Mouse (Mus musculus): ENCODE results near the gene Uap1l1. TPM values are rescaled to one million over a fixed set of nuclear protein-coding genes. Genes with fewer than 3 reads are reported as not detected.
A peak's percentile ranks its signal among the peaks of the same experiment; 100 is the strongest.
"Not testable (repeated sequence)": the region's sequence is repeated elsewhere in the genome, so short reads cannot be mapped to it uniquely, and the experiment has no call there.

Gene Uap1l1
- polyA plus RNA-seq (2016; fragmentation: Nextera tagmentation; extraction: Ambion mirVana) = 7.2 and 7.8 TPM in 2 replicates

DNA sequence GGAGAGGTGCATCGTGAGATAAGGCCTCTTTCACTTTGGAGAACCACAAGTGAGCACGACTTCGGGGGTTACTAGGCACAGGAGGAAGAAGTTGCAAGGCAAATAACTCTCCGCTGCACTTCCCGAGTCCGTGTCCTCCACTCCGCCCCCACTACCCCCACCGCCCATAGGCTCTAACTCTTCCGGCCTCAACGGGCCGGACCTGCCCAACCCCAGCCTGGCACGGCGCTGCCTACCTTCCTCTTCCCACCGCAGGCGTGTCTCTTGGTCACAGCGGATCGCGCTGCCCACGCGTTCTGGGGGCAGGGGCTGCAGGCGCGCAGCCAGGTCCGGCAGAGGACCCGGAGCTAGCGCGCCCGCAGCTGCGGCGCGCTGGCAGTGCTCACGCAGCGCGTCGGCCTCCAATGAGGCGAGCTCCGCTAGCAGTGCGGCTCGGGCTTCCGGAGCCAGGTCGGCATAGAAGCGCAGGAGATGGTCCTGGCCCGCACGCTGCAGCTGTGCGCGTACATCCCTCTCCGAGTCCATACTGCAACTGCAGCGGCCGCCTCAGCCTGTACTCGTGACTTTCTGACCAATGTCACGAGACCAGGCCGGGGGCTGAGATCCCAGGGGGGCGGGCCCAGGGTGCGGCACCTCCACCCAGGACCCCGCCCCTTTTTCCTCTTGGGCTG, at the start of gene Uap1l1:
Uap1l1 (minus strand) TSS at position 592 of the 671 bp plus-strand sequence.
- Histone ChIP-seq H3K27ac (no peak within 1 kb of the TSS), H3K4me1 (replicated peaks) (peaks cover 8% of the 10 kb centered on the region; the same call in 1 of the 2 replicates), H3K27me3 (peaks cover 45% of the 10 kb centered on the region), H3K36me3 (no peaks in the 10 kb centered on the region), H3K4me2 (peak within 1 kb of the TSS; percentile 99), H3K4me3 (replicated peaks) (peak within 1 kb of the TSS; percentile 60), H3K9ac (replicated peaks) (peak within 1 kb of the TSS; percentile 69), H3K9me3 (no peaks in the 10 kb centered on the region)
- under 1% methylated on average over 54 of the region's 54 CpGs for WGBS
- peak; percentile 63 for ATAC-seq (ENCODE audit: insufficient number of reproducible peaks, insufficient read depth, low FRiP score, low TSS enrichment, low read depth)

DNA sequence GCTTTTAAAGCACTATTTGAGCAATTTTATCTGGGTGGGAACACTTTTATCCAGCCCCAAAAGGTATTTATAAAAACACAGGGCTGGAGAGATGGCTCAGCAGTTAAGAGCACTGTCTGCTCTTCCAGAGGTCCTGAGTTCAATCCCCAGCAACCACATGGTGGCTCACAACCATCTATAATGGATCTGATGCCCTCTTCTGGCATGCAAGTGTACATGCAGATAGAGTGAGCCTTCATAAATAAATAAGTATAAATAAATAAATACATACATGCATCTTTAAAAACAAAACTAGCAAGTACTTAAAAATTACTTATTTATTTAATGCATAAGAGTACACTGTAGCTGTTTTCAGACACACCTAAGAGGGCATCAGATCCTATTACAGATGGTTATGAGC, 48.0 kb upstream of the Uap1l1 start:
- not testable (repeated sequence) for H3K4me3 ChIP-seq (replicated peaks); H3K9me3 ChIP-seq; H3K9ac ChIP-seq (replicated peaks); H3K4me1 ChIP-seq (replicated peaks); H3K4me2 ChIP-seq; H3K36me3 ChIP-seq; H3K27ac ChIP-seq; ATAC-seq (ENCODE audit: insufficient number of reproducible peaks, insufficient read depth, low FRiP score, low TSS enrichment, low read depth)
- H3K27me3 ChIP-seq = peaks cover 14% of the 10 kb centered on the region; the same call in 1 of the 2 replicates

DNA sequence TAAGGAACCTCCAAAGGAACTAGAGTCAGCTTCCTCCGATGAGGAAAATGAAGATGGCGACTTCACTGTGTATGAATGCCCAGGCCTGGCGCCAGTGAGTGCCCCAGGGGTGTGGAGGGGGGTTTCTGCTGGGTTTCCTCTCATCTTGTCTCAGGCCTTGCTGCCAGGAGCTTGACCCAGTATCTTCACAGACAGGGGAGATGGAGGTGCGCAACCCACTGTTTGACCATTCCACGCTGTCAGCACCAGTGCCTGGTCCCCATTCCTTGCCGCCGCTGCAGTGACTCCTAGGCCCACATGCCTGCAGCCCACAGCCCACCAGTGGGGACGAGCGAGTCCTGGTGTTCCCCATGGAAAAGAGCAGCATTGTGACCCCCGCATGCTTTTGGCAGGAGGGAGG, 43.4 kb upstream of the Uap1l1 start:
- Histone ChIP-seq H3K27ac (no peak overlapping the region), H3K36me3 (no peaks in the 10 kb centered on the region), H3K4me3 (replicated peaks) (no peak overlapping the region), H3K9me3 (no peaks in the 10 kb centered on the region), H3K4me2 (no peak overlapping the region), H3K4me1 (replicated peaks) (no peaks in the 10 kb centered on the region), H3K9ac (replicated peaks) (no peak overlapping the region), H3K27me3 (peaks cover 48% of the 10 kb centered on the region)
- ATAC-seq (ENCODE audit: insufficient number of reproducible peaks, insufficient read depth, low FRiP score, low TSS enrichment, low read depth) = no peak
- 83% methylated on average over 10 of the region's 10 CpGs for WGBS

GRCm38 (mm10) chr2:25403994-25404393, 38.5 kb upstream of the Uap1l1 start:
- H3K36me3 ChIP-seq = no peaks in the 10 kb centered on the region
- H3K27me3 ChIP-seq = peaks cover 96% of the 10 kb centered on the region
- no peak overlapping the region for H3K27ac ChIP-seq
- peaks cover 10% of the 10 kb centered on the region; the same call in 1 of the 2 replicates for H3K4me1 ChIP-seq (replicated peaks)
- no peaks in the 10 kb centered on the region for H3K9me3 ChIP-seq
- H3K9ac ChIP-seq (replicated peaks) = no peak overlapping the region
- ATAC-seq (ENCODE audit: insufficient number of reproducible peaks, insufficient read depth, low FRiP score, low TSS enrichment, low read depth) = no peak
- 0 out of 2 replicates have a peak overlapping the region, but pooled peaks have one; percentile 68 for H3K4me2 ChIP-seq
- H3K4me3 ChIP-seq (replicated peaks) = no peak overlapping the region
- 81% methylated on average over 4 of the region's 4 CpGs for WGBS

GRCm38 (mm10) chr2:25402972-25403601, 37.6 kb upstream of the Uap1l1 start:
- H3K9ac ChIP-seq (replicated peaks) = peak overlapping the region; percentile 57
- WGBS = 2% methylated on average over 54 of the region's 54 CpGs
- peak overlapping the region; percentile 50 for H3K4me3 ChIP-seq (replicated peaks)
- peak overlapping the region; percentile 68 for H3K4me2 ChIP-seq
- peaks cover 10% of the 10 kb centered on the region; the same call in 1 of the 2 replicates for H3K4me1 ChIP-seq (replicated peaks)
- no peaks in the 10 kb centered on the region for H3K9me3 ChIP-seq
- no peak overlapping the region for H3K27ac ChIP-seq
- no peaks in the 10 kb centered on the region for H3K36me3 ChIP-seq
- H3K27me3 ChIP-seq = peaks cover 98% of the 10 kb centered on the region
- ATAC-seq (ENCODE audit: insufficient number of reproducible peaks, insufficient read depth, low FRiP score, low TSS enrichment, low read depth) = no peak

GRCm38 (mm10) chr2:25402377-25402971, 37.0 kb upstream of the Uap1l1 start:
- Histone ChIP-seq H3K36me3 (no peaks in the 10 kb centered on the region), H3K27ac (no peak overlapping the region), H3K9me3 (no peaks in the 10 kb centered on the region), H3K4me2 (peak overlapping the region; percentile 68), H3K9ac (replicated peaks) (no peak overlapping the region), H3K4me1 (replicated peaks) (peaks cover 10% of the 10 kb centered on the region; the same call in 1 of the 2 replicates), H3K4me3 (replicated peaks) (peak overlapping the region; percentile 50), H3K27me3 (peaks cover 99% of the 10 kb centered on the region)
- no peak for ATAC-seq (ENCODE audit: insufficient number of reproducible peaks, insufficient read depth, low FRiP score, low TSS enrichment, low read depth)
- WGBS = 2% methylated on average over 13 of the region's 13 CpGs

GRCm38 (mm10) chr2:25400764-25401163, 35.3 kb upstream of the Uap1l1 start:
- Histone ChIP-seq H3K27me3 (peaks cover 99% of the 10 kb centered on the region), H3K27ac (no peak overlapping the region), H3K4me3 (replicated peaks) (no peak overlapping the region), H3K9me3 (no peaks in the 10 kb centered on the region), H3K4me1 (replicated peaks) (peaks cover 15% of the 10 kb centered on the region), H3K4me2 (no peak overlapping the region), H3K9ac (replicated peaks) (no peak overlapping the region), H3K36me3 (no peaks in the 10 kb centered on the region)
- 2% methylated on average over 17 of the region's 17 CpGs for WGBS
- ATAC-seq (ENCODE audit: insufficient number of reproducible peaks, insufficient read depth, low FRiP score, low TSS enrichment, low read depth) = no peak

DNA sequence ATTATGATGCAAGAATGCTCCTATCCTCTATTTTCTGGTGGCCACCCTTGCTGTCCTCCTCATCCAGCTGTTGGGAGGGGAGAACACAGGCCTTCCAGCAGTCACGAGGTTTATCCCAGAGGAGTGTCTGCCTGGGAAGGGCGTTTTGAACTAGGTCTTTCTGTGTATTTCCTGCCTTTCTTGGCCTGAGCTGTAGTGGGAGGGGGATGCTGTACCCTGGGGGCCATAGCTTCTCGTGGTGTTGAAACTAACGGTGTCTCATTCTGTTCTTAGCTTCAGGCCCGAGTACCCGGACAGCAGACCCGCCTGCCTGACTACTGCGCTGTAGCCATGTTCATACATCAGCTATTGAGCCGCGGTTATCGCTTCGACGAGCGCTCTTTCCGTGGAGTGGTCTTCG, 34.8 kb upstream of the Uap1l1 start:
- ATAC-seq (ENCODE audit: insufficient number of reproducible peaks, insufficient read depth, low FRiP score, low TSS enrichment, low read depth) = no peak
- peaks cover 99% of the 10 kb centered on the region for H3K27me3 ChIP-seq
- no peak overlapping the region for H3K4me2 ChIP-seq
- H3K27ac ChIP-seq = no peak overlapping the region
- no peaks in the 10 kb centered on the region for H3K36me3 ChIP-seq
- no peaks in the 10 kb centered on the region for H3K9me3 ChIP-seq
- H3K4me1 ChIP-seq (replicated peaks) = peaks cover 19% of the 10 kb centered on the region
- H3K4me3 ChIP-seq (replicated peaks) = no peak overlapping the region
- WGBS = 22% methylated on average over 16 of the region's 16 CpGs
- H3K9ac ChIP-seq (replicated peaks) = no peak overlapping the region

GRCm38 (mm10) chr2:25399051-25399450, 33.6 kb upstream of the Uap1l1 start, which contains the start of gene Npdc1:
Gene Npdc1 (plus strand): TSS chr2:25399351.
- H3K36me3 ChIP-seq = no peaks in the 10 kb centered on the region
- H3K4me3 ChIP-seq (replicated peaks) = no peak within 1 kb of the TSS
- H3K9me3 ChIP-seq = no peaks in the 10 kb centered on the region
- no peak within 1 kb of the TSS for H3K27ac ChIP-seq
- ATAC-seq (ENCODE audit: insufficient number of reproducible peaks, insufficient read depth, low FRiP score, low TSS enrichment, low read depth) = no peak
- peaks cover 100% of the 10 kb centered on the region for H3K27me3 ChIP-seq
- H3K4me2 ChIP-seq = no peak within 1 kb of the TSS
- WGBS = 57% methylated on average over 8 of the region's 8 CpGs
- H3K9ac ChIP-seq (replicated peaks) = no peak within 1 kb of the TSS
- H3K4me1 ChIP-seq (replicated peaks) = peaks cover 22% of the 10 kb centered on the region

GRCm38 (mm10) chr2:25398065-25398464, 32.6 kb upstream of the Uap1l1 start:
- H3K9ac ChIP-seq (replicated peaks) = no peak overlapping the region
- H3K27ac ChIP-seq = no peak overlapping the region
- H3K27me3 ChIP-seq = peaks cover 98% of the 10 kb centered on the region
- H3K9me3 ChIP-seq = no peaks in the 10 kb centered on the region
- H3K36me3 ChIP-seq = no peaks in the 10 kb centered on the region
- ATAC-seq (ENCODE audit: insufficient number of reproducible peaks, insufficient read depth, low FRiP score, low TSS enrichment, low read depth) = no peak
- 92% methylated on average over 7 of the region's 7 CpGs for WGBS
- H3K4me1 ChIP-seq (replicated peaks) = peaks cover 17% of the 10 kb centered on the region
- no peak overlapping the region for H3K4me2 ChIP-seq
- H3K4me3 ChIP-seq (replicated peaks) = no peak overlapping the region

- H3K9ac ChIP-seq (replicated peaks) = no peak overlapping the region
- 52% methylated on average over 1 of the region's 1 CpGs for WGBS
Measured at GRCm38 (mm10) chr2:25397010-25397409, 31.5 kb upstream of the Uap1l1 start.

More at GRCm38 (mm10) chr2:25397010-25397409, 31.5 kb upstream of the Uap1l1 start:
- no peaks in the 10 kb centered on the region for H3K9me3 ChIP-seq
- no peak overlapping the region for H3K27ac ChIP-seq
- H3K4me2 ChIP-seq = no peak overlapping the region
- H3K4me3 ChIP-seq (replicated peaks) = no peak overlapping the region
- no peaks in the 10 kb centered on the region for H3K36me3 ChIP-seq
- ATAC-seq (ENCODE audit: insufficient number of reproducible peaks, insufficient read depth, low FRiP score, low TSS enrichment, low read depth) = no peak
- peaks cover 16% of the 10 kb centered on the region for H3K4me1 ChIP-seq (replicated peaks)
- peaks cover 92% of the 10 kb centered on the region for H3K27me3 ChIP-seq
